Mouse (Mus musculus) MEL (cell line): ENCODE results near the gene Farp1. TPM values are rescaled to one million over a fixed set of nuclear protein-coding genes. Genes with fewer than 3 reads are reported as not detected.
A peak's percentile ranks its signal among the peaks of the same experiment; 100 is the strongest.

Experiments used
- DNase-seq: peaks from one replicate; pipeline ENCODE4 v3.0.0; 2011; ENCODE audit warnings: low read depth, low spot score
- H3K27ac ChIP-seq: 2 replicates; pipeline ENCODE4 v1.5.1; 2012; ENCODE audit warnings: low read depth, mild to moderate bottlenecking, control low read depth, low read length, moderate library complexity; ENCODE audit not compliant: control insufficient read depth
- H3K27me3 ChIP-seq, 2 experiments: fragments of 150-350 bp in 1 of 2; sonication (generic) in 1 of 2; 2 replicates each; pipeline ENCODE4 v1.6.1; 2012; ENCODE audit warnings: low read length in 2 of 2, mild to moderate bottlenecking in 2 of 2, improper control_type of control experiment in 1 of 2, moderate library complexity in 1 of 2; ENCODE audit not compliant: insufficient read depth in 2 of 2, control insufficient read depth in 1 of 2
- H3K36me3 ChIP-seq, 2 experiments: 2 replicates each; pipeline ENCODE4 v1.6.1; 2012 to 2014; ENCODE audit warnings: low read length in 2 of 2, improper control_type of control experiment in 1 of 2, inconsistent platforms in 1 of 2, mild to moderate bottlenecking in 1 of 2; ENCODE audit not compliant: insufficient read depth in 2 of 2, control insufficient read depth in 1 of 2
- H3K4me1 ChIP-seq, 2 experiments: fragments of 150-350 bp in 1 of 2; sonication (generic) in 1 of 2; 2 replicates each; pipeline ENCODE4 v1.6.1; 2012; ENCODE audit warnings: low read length in 2 of 2, improper control_type of control experiment in 1 of 2, mild to moderate bottlenecking in 1 of 2; ENCODE audit not compliant: insufficient read depth in 2 of 2, control insufficient read depth in 1 of 2
- H3K4me3 ChIP-seq, 2 experiments: fragments of 150-350 bp in 1 of 2; sonication (generic) in 1 of 2; 2 replicates each; pipeline ENCODE4 v1.5.1; 2012; ENCODE audit warnings: low read depth in 2 of 2, low read length in 2 of 2, mild to moderate bottlenecking in 2 of 2, moderate library complexity in 2 of 2, control low read depth in 1 of 2, improper control_type of control experiment in 1 of 2; ENCODE audit not compliant: control insufficient read depth in 1 of 2, insufficient read depth in 1 of 2
- H3K79me2 ChIP-seq: 2 replicates; pipeline ENCODE4 v1.6.1; 2012; ENCODE audit warnings: mild to moderate bottlenecking, low read length, moderate library complexity; ENCODE audit not compliant: control insufficient read depth, poor library complexity, insufficient read depth
- H3K9ac ChIP-seq: 2 replicates; pipeline ENCODE4 v1.6.1; 2012; ENCODE audit warnings: low read depth, mild to moderate bottlenecking, control low read depth, low read length, moderate library complexity; ENCODE audit not compliant: control insufficient read depth, poor library complexity, severe bottlenecking
- H3K9me3 ChIP-seq: fragments of 150-350 bp; sonication (generic); replicated peaks from 2 replicates; pipeline ENCODE4 v1.6.1; 2012; ENCODE audit warnings: mild to moderate bottlenecking, low read length, improper control_type of control experiment, moderate library complexity; ENCODE audit not compliant: insufficient read depth
- CTCF ChIP-seq, 3 experiments: IDR thresholded peaks in 2 of 3; conservative IDR thresholded peaks in 1 of 3; 2 replicates each; pipeline ENCODE4 v1.5.1; 2011 to 2012; ENCODE audit warnings: low read length in 3 of 3, low read depth in 2 of 3, mild to moderate bottlenecking in 2 of 3, improper control_type of control experiment in 1 of 3, inconsistent platforms in 1 of 3, mixed read lengths in 1 of 3, moderate library complexity in 1 of 3; ENCODE audit not compliant: control insufficient read depth in 1 of 3, insufficient read depth in 1 of 3, poor library complexity in 1 of 3, severe bottlenecking in 1 of 3
- E2F4 ChIP-seq: IDR thresholded peaks from 2 replicates; pipeline ENCODE4 v1.6.1; 2011; ENCODE audit warnings: low read depth, low read length, improper control_type of control experiment, borderline replicate concordance
- ELF1 ChIP-seq: IDR thresholded peaks from 2 replicates; pipeline ENCODE4 v1.6.1; 2014; ENCODE audit warnings: low read depth, mild to moderate bottlenecking, inconsistent platforms, low read length, improper control_type of control experiment, moderate library complexity
- EP300 ChIP-seq, 2 experiments: IDR thresholded peaks; 2 replicates each; pipeline ENCODE4 v1.6.1; 2011; ENCODE audit warnings: improper control_type of control experiment in 2 of 2, low read length in 2 of 2, low read depth in 1 of 2, mild to moderate bottlenecking in 1 of 2
- GABPA ChIP-seq: IDR thresholded peaks from 2 replicates; pipeline ENCODE4 v1.6.1; 2012; ENCODE audit warnings: low read depth, mild to moderate bottlenecking, inconsistent platforms, low read length, improper control_type of control experiment, moderate library complexity
- GATA1 ChIP-seq: IDR thresholded peaks from 2 replicates; pipeline ENCODE4 v1.6.1; 2011; ENCODE audit warnings: low read depth, low read length, improper control_type of control experiment
- KAT2A ChIP-seq: conservative IDR thresholded peaks from 2 replicates; pipeline ENCODE4 v1.6.1; 2012; ENCODE audit warnings: low read depth, low read length, improper control_type of control experiment, inconsistent platforms
- MAFK ChIP-seq: IDR thresholded peaks from 2 replicates; pipeline ENCODE4 v1.6.1; 2011; ENCODE audit warnings: low read depth, mild to moderate bottlenecking, low read length, improper control_type of control experiment, borderline replicate concordance
- MAX ChIP-seq: IDR thresholded peaks from 2 replicates; pipeline ENCODE4 v1.6.1; 2011; ENCODE audit warnings: low read length, improper control_type of control experiment
- MYC ChIP-seq: IDR thresholded peaks from 2 replicates; pipeline ENCODE4 v1.6.1; 2011; ENCODE audit warnings: low read depth, mild to moderate bottlenecking, low read length, improper control_type of control experiment, moderate library complexity
- NELFE ChIP-seq: IDR thresholded peaks from 2 replicates; pipeline ENCODE4 v1.6.1; 2011; ENCODE audit warnings: low read depth, low read length, improper control_type of control experiment
- NRF1 ChIP-seq: IDR thresholded peaks from 2 replicates; pipeline ENCODE4 v1.6.1; 2014; ENCODE audit warnings: low read depth, mild to moderate bottlenecking, inconsistent platforms, low read length, improper control_type of control experiment, moderate library complexity; ENCODE audit not compliant: poor library complexity, insufficient read depth, severe bottlenecking
- POLR2A ChIP-seq, 2 experiments: IDR thresholded peaks; 2 replicates each; pipeline ENCODE4 v1.6.1; 2011 to 2012; ENCODE audit warnings: low read length in 2 of 2, mild to moderate bottlenecking in 2 of 2, control low read depth in 1 of 2, improper control_type of control experiment in 1 of 2, low read depth in 1 of 2, moderate library complexity in 1 of 2; ENCODE audit not compliant: control insufficient read depth in 1 of 2, insufficient read depth in 1 of 2, poor library complexity in 1 of 2
- POLR2AphosphoS2 ChIP-seq: IDR thresholded peaks from 2 replicates; pipeline ENCODE4 v1.6.1; 2011; ENCODE audit warnings: low read length, improper control_type of control experiment
- POLR2AphosphoS5 ChIP-seq: IDR thresholded peaks from 2 replicates; pipeline ENCODE4 v1.6.1; 2012; ENCODE audit warnings: low read depth, borderline replicate concordance, mild to moderate bottlenecking, inconsistent platforms, low read length, moderate library complexity, mixed read lengths
- RAD21 ChIP-seq: IDR thresholded peaks from 2 replicates; pipeline ENCODE4 v1.6.1; 2011; ENCODE audit warnings: mild to moderate bottlenecking, low read depth, low read length, improper control_type of control experiment
- RCOR1 ChIP-seq: IDR thresholded peaks from 2 replicates; pipeline ENCODE4 v1.6.1; 2012; ENCODE audit warnings: low read depth, mild to moderate bottlenecking, inconsistent platforms, low read length, improper control_type of control experiment
- SIN3A ChIP-seq: IDR thresholded peaks from 2 replicates; pipeline ENCODE4 v1.6.1; 2012; ENCODE audit warnings: low read length, improper control_type of control experiment, inconsistent platforms
- TBP ChIP-seq: IDR thresholded peaks from 2 replicates; pipeline ENCODE4 v1.8.0; 2011; ENCODE audit warnings: low read depth, low read length, improper control_type of control experiment
- USF1 ChIP-seq: IDR thresholded peaks from 2 replicates; pipeline ENCODE4 v1.6.1; 2014; ENCODE audit warnings: low read depth, mild to moderate bottlenecking, inconsistent platforms, low read length, improper control_type of control experiment, moderate library complexity
- USF2 ChIP-seq, 2 experiments: IDR thresholded peaks; 2 replicates each; pipeline ENCODE4 v1.6.1; 2011 to 2012; ENCODE audit warnings: improper control_type of control experiment in 2 of 2, low read length in 2 of 2, borderline replicate concordance in 1 of 2, inconsistent platforms in 1 of 2, low read depth in 1 of 2, mild to moderate bottlenecking in 1 of 2; ENCODE audit not compliant: insufficient read depth in 1 of 2
- ZC3H11A ChIP-seq: IDR thresholded peaks from 2 replicates; pipeline ENCODE4 v1.6.1; 2012; ENCODE audit warnings: low read depth, mild to moderate bottlenecking, inconsistent platforms, low read length, improper control_type of control experiment
- ZKSCAN1 ChIP-seq: IDR thresholded peaks from 2 replicates; pipeline ENCODE4 v1.6.1; 2012; ENCODE audit warnings: low read depth, mild to moderate bottlenecking, inconsistent platforms, low read length, improper control_type of control experiment, moderate library complexity
- polyA plus RNA-seq, 2 experiments: library from polyadenylated mRNA; stranded (reverse) in 1 of 2; unstranded in 1 of 2; fragments of >175 nt in 1 of 2; fragments of >200 nt in 1 of 2; gene quantifications; 2 replicates each; pipeline versions ENCODE4 v1.2.1 to v1.2.4; 2012; ENCODE audit warnings: low replicate concordance in 2 of 2, low read depth in 1 of 2; ENCODE audit not compliant: insufficient read length in 2 of 2, insufficient read depth in 1 of 2, missing spikeins in 1 of 2
- total RNA-seq: library from RNA; depleted of rRNA; stranded (reverse); fragments of 300-350 nt; gene quantifications from 2 replicates; pipeline ENCODE4 v1.2.3, GENCODE M21; 2012

The Farp1 gene
- total and polyA plus RNA-seq, 3 experiments: 0.62 to 1.1 TPM; not detected in 1

GRCm38 (mm10) chr14:121038676-121039075, 3.7 kb downstream of the Farp1 start:
- no peak for DNase-seq
- no peaks in the 10 kb centered on the region for H3K36me3 ChIP-seq
- no peak overlapping the region for H3K9ac ChIP-seq
- H3K9me3 ChIP-seq: no peaks in the 10 kb centered on the region
- no peaks in the 10 kb centered on the region for H3K79me2 ChIP-seq
- H3K27me3 ChIP-seq: no peaks in the 10 kb centered on the region
- H3K4me1 ChIP-seq: no peaks in the 10 kb centered on the region
- no peak for TF ChIP-seq GATA1
- no peak for TF ChIP-seq KAT2A
- TF ChIP-seq NRF1: no peak
- no peak for TF ChIP-seq ZC3H11A
- TF ChIP-seq POLR2AphosphoS2: no peak
- TF ChIP-seq MAFK: no peak
- TF ChIP-seq SIN3A: no peak
- TF ChIP-seq MAX: no peak
- no peak for TF ChIP-seq RCOR1
- TF ChIP-seq EP300 (IDR thresholded peaks at IDR 0.05; ENCODE audit: low read depth in 1 of 2, low read length in 2 of 2): no peak
- no peak for TF ChIP-seq E2F4
- no peak for TF ChIP-seq USF2 (IDR thresholded peaks at IDR 0.05; ENCODE audit: borderline replicate concordance in 1 of 2, insufficient read depth in 1 of 2, low read depth in 1 of 2, low read length in 2 of 2)
- no peak for TF ChIP-seq ZKSCAN1
- TF ChIP-seq, all 39 proteins: peak for 0
- H3K27ac ChIP-seq: no peak overlapping the region
- H3K4me3 ChIP-seq: no peak overlapping the region

- Histone ChIP-seq H3K79me2 (no peaks in the 10 kb centered on the region), H3K4me1 (no peaks in the 10 kb centered on the region), H3K4me3 (no peak overlapping the region), H3K27me3 (no peaks in the 10 kb centered on the region), H3K36me3 (no peaks in the 10 kb centered on the region), H3K27ac (no peak overlapping the region), H3K9ac (no peak overlapping the region), H3K9me3 (no peaks in the 10 kb centered on the region)
- TF ChIP-seq NRF1: no peak
- TF ChIP-seq POLR2A (IDR thresholded peaks at IDR 0.05; ENCODE audit: control insufficient read depth in 1 of 2, insufficient read depth in 1 of 2, low read depth in 1 of 2, low read length in 2 of 2, poor library complexity in 1 of 2): no peak
- TF ChIP-seq RAD21: no peak
- no peak for TF ChIP-seq ELF1
- TF ChIP-seq NELFE: no peak
- no peak for TF ChIP-seq SIN3A
- TF ChIP-seq USF1: no peak
- no peak for TF ChIP-seq MYC
- TF ChIP-seq TBP: no peak
- no peak for TF ChIP-seq CTCF (IDR thresholded peaks at IDR 0.05 in 2 of 3, conservative IDR thresholded peaks at IDR 0.05 in 1 of 3; ENCODE audit: control insufficient read depth in 1 of 3, insufficient read depth in 1 of 3, low read depth in 2 of 3, low read length in 3 of 3, poor library complexity in 1 of 3, severe bottlenecking in 1 of 3)
- TF ChIP-seq POLR2AphosphoS2: no peak
- TF ChIP-seq MAX: no peak
- no peak for TF ChIP-seq POLR2AphosphoS5
- TF ChIP-seq GABPA: no peak
- DNase-seq: peak; percentile 6
Observed at GRCm38 (mm10) chr14:121044145-121044544, 9.1 kb downstream of the Farp1 start.
